Mouse (Mus musculus) gonadal fat pad, adult 2 months (tissue): ENCODE data around the gene Rhbg. TPM values are rescaled to one million over a fixed set of nuclear protein-coding genes. Genes with fewer than 3 reads are reported as not detected.

Source experiments
- DNase-seq: peaks from one replicate; pipeline ENCODE4 v3.0.0-alpha.2; 2012; ENCODE audit warnings: low read depth
- polyA plus RNA-seq: library from polyadenylated mRNA; depleted of rRNA; stranded (reverse); fragments of >200 nt; gene quantifications from 2 replicates; pipeline ENCODE4 v1.2.3, GENCODE M21; 2012

Gene Rhbg
- polyA plus RNA-seq, 1 experiment, result 33.0 TPM

- DNase-seq, result no peak
These were observed 25.6 kb downstream of the Rhbg start for GRCm38 (mm10) chr3:88228906-88229305.

- no peak for DNase-seq
These were observed 26.5 kb downstream of the Rhbg start for GRCm38 (mm10) chr3:88227976-88228375.

- DNase-seq, result no peak
These were observed 27.2 kb downstream of the Rhbg start for GRCm38 (mm10) chr3:88227260-88227659.

GRCm38 (mm10) chr3:88226101-88226845, 28.2 kb downstream of the Rhbg start:
- DNase-seq, result no peak

GRCm38 (mm10) chr3:88224929-88225328, 29.6 kb downstream of the Rhbg start:
- DNase-seq, result no peak

- no peak for DNase-seq
These were observed 32.1 kb downstream of the Rhbg start for GRCm38 (mm10) chr3:88222446-88222845.

DNA sequence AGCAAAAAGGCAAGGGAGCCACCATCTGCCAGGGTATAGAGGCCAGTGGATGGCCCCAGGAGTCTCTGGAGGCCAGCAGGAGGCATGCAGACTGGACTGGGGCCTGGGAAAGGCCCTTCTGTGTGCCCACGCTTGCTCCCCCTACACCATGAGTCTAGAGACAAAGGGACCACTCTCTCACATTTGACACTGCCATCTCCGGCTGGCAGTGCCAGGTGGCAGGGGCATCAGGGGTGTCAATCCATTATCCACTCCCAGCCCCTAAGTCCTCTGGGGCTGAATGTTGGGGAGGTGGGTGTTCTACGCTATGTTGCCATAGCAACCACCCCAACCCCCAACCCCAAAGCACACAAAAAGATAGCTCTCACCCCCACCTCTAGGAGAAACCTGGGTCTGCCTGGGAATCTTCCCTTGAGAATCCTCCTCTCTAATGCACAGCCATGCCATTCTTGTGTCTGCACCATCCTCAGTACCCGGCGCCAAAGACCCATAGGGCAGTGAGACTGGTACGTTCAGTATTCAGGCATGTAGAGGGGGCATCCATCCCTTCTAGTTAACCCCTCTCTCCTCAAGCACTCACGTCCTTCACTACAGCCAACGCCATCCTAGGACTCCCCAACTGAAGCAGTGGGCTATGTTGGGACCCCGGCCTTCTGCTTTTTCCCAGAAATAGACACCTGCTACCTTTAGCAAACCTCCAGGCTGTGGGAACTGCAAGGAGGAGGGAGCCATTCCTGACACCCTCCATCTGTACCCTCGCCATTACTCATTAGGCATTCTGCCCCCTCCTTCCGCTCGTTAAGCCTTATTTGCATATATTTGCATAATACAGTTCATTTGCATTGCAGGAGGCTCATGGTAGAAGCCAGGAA, 32.8 kb downstream of the Rhbg start:
- DNase-seq, result no peak

DNA sequence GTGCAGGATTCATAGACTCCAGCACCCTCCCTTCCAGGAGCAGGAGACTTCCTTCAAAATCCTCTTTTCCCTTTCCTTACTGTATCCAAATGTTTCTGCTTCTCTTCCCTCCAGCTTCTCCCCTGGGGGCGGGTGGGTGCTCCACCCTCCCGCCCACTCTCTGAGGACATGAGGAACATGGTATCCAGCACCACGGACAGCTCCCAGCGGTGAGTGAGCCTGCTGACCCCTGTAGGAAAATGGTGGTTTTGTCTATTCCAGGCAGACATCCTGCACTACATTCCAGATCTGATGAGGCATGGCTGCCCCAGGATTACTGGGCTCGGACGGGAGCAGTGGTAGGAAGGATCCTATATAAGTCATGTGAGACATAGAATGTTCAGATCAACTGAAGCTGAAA, 33.7 kb downstream of the Rhbg start:
- DNase-seq, result no peak

DNA sequence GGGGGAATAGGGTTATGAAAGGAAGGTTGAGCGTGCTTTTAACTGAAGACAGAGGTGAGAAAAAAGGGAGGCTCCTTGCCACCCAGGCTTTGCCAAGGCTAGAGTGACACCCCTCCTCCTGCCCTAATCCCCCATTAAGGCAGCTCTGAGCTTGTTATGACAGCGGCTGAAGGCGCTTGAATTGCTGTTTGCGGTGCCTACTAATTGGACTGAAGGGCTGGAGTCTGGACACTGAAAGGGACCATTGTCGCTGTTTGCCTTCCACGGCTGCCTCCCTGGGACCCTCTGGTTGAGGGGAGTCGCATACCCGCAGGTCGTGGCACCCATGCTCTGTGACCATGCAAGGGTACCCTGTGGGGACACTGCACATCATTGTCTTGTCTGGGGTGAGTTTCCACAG, 34.6 kb downstream of the Rhbg start:
- DNase-seq, result no peak

DNA sequence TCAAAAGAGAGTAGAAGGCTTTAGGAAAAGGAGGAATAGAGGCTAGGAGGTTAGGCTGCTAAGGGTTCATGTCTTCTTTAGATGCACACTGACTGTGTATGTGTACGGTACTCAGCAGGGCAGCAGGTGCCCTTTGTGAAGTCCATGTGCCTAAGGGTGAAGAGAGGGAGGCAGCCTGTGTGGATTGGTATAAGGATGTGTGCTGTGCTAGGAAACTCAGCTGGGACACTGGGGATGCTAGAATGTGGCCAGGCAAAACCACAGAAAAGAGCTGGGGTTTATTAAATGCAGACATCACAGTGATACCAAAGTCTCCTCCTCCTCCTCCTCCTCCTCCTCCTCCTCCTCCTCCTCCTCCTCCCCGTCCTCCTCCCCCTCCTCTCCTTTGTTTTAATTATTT, 36.8 kb downstream of the Rhbg start:
- no peak for DNase-seq

DNA sequence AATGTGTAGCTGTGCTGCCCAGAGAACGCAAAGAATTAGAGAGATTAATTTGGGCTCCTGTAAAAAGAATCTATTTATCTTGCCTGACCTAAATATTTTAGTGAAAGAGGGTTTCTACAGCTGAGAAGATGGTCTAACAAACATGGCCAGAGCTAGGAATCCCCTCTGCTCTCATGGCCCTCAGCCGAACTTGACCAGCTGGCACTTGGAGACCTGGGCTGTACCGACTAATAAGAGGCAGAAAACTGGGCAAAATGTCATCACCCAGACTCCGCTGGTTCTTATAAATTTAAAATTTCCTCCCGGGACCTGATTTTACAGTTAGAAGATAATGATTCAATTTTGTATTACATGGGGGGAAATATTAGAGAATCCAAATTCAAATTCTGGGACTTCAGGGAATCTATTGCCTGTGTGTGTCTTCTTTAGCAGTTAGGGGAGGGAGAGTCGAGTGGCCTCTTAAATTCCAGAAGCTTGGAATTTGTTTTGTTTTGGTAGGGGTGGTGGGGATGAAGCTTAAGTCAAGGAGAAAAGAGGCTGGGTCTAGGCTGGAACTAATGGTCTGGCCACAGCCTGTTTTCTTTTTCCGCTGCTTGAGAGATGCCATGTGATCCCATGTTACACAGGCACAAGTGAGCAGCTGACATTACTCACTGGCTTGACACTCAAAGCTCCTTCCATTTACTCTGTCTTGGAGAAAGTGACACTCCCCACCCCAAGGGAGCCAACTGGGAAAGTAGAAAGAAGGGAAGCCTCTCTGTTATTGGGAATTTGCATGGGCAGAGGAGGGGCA, 37.8 kb downstream of the Rhbg start:
- DNase-seq, result no peak

DNA sequence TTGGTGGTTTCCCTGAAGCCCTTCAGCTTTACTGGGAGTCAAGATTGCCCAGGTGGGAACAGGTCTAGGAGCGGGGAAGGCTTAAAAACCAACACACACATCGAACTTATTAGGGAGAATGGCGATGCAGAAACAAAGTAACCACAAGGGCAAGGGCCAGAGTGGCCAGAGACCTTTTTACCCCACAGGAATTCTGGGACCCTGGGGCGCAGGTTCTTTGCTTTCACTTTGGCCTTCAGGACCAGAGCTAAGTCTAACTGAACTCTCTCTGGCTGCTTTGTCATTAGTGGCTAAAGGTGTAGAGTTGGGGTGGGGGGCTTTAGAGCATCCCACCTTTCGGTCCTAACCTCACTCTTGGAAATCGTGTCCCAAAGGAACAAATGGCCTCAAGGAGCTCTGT, 38.4 kb downstream of the Rhbg start:
- DNase-seq, result no peak

- DNase-seq, result no peak
These were observed 38.9 kb downstream of the Rhbg start for GRCm38 (mm10) chr3:88215553-88216004.

DNA sequence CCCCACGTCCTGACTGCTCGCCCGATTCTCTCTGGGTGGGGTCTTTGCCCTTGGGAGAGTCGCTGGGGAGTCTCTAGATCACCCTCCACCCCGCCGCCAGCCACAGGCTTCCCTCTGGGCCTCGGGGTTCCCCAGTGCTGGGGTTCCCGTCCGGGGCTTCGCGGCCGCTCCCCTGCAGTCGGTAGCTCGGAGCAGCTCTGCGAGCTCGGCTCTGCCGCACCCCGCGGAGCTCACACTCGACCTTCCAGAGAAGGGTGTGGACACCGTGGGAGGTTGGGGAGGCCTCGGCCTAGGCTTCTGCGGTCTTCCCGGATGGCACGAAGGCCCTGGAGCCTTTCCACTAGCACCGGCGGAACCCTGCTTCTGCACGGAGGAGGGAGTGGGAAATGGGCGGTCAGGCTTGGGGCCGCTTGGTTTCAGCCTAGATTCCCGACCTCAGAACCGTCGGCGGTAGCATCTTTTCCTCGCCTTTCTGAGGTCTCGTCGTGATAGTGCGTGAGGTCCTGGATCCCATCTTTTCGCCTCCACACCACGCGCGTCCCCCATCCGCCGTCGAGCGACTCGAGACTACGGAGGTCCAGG, 39.4 kb downstream of the Rhbg start:
- no peak for DNase-seq

DNA sequence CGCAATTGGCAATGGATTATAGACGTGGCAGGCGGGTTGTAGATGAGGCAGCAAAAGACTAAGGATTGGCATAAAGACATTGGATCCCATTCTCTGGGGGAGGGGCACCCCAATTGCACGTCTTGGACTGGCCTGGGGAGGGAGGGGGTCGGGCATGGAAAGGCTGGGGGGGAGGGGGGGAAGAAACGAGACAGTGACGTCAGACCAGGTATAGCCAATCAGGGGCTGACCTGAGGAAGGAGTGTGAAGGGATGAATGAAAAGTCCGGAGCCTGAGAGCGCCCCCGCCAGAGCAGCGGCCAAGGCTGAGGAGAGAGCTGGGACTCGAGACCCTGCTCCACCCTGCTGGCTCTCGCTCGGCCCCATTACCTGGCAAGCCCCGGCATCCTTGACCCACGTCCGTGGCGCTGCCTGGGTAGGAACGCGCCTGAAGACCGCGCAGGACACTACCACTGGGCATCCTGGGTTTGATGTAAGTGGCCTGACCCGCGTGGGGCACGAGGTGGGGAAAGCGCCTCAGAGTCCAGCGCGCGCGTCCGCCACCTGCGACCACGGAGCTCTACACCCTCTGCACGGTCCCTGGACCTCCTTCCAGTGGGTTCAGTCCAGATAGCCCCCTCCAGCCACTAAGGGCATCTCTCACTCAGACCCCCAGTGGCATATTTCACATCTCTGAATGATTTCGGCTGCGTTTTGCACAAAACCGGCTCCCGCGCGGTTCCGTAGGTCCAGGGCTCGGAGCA, 40.1 kb downstream of the Rhbg start:
- DNase-seq, result no peak

DNA sequence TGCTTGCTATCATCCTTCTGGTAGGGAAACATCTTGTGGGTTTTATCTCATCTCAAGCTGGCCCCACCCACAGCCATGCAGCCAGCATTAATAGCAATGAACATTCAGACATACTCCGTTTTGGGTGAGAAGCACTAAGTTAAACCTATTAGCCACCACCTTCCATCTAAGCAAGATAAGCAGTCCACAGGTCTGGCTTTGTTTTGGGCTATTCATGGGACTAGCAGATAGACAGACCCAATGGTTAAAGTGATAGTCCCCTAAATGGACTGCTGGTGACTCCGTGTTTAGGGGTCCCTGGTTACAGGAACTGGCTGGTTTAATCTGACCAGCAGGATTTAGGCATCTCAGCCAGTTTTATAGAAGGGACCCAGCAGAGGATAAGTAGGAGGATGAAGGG, 41.5 kb downstream of the Rhbg start:
- DNase-seq, result no peak

- DNase-seq, result no peak
These were observed 42.2 kb downstream of the Rhbg start for GRCm38 (mm10) chr3:88212356-88212755.

DNA sequence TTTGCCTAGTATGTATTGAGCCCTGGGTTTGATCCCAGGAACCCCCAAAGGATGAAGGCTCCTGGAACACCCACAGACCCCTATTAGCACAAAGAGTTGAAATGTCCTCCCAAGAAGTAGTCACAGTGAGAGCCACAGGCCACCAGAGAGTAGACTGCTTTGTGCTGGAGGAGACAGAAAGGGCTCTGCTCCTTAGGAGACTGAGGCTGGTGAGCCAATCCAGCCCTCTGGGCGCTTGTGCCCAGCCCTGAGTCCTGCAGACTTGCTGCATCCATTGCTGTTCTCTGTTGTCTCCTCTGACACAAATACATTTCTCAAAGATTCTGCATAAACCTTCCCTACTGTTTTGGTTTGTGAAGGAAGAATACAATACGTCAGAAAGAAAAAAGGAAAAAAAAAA, 43.6 kb downstream of the Rhbg start:
- DNase-seq, result no peak

- no peak for DNase-seq
These were observed 44.4 kb downstream of the Rhbg start for GRCm38 (mm10) chr3:88210121-88210520.

DNA sequence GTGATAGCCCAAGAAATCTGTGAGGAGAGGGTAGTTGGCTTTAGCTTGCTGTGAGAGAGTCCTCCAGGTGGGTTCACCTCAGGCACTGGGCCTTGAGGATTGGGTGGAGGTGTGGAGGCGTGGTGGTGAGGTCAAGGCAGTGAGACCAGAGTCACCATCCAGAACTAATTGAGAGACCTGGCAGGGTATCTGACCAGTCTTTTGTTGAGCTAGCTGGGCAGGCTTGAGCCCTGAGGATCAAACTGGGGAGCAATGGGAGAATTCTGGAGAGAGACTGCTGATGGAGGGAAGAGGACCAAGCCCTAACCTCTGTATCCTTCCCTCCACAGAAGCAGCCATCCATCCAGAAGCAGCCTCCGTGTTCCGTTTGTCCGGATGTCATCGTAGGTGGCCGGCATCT, 45.2 kb downstream of the Rhbg start:
- no peak for DNase-seq

- DNase-seq, result no peak
These were observed 46.2 kb downstream of the Rhbg start for GRCm38 (mm10) chr3:88208226-88208720.
